ENCODE assay signal across 11 mouse cellular contexts in genomic region chr11:99141600-99141999, GRCm38 (mm10). TPM values are rescaled to one million over a fixed set of nuclear protein-coding genes. Genes with fewer than 3 reads are reported as not detected.
DNase-seq lines count a peak whose midpoint lies in the region; ATAC-seq lines count a peak whose summit lies in the region.
"Had no signal": no experiment of that assay in that cellular context is flagged by ENCODE, and none has a peak within 500 bp of the region (broad histone marks: within the 10 kb centered on the region; RNA-seq: fewer than 3 reads in every experiment).

No protein-coding gene starts in this region.

- H3K4me2 ChIP-seq in limb, embryonic 13.5 days (replicated peaks) = no peak overlapping the region
- no peak overlapping the region for H3K4me2 ChIP-seq in midbrain, embryonic 15.5 days
- H3K4me2 ChIP-seq: hindbrain, embryonic 12.5 days had no signal

- peak overlapping the region; percentile 58; the same call in 1 of the 2 replicates for H3K27ac ChIP-seq in limb, embryonic 13.5 days
- no peak overlapping the region for H3K27ac ChIP-seq in midbrain, embryonic 15.5 days

- ATAC-seq in limb, embryonic 13.5 days (ENCODE audit: low FRiP score, low read depth) = no peak
- no peak for ATAC-seq in midbrain, embryonic 15.5 days (replicated peaks)

- H3K27me3 ChIP-seq in limb, embryonic 13.5 days = no peaks in the 10 kb centered on the region
- no peaks in the 10 kb centered on the region for H3K27me3 ChIP-seq in midbrain, embryonic 15.5 days (replicated peaks)

- H3K9me3 ChIP-seq in limb, embryonic 13.5 days = no peaks in the 10 kb centered on the region
- no peaks in the 10 kb centered on the region for H3K9me3 ChIP-seq in midbrain, embryonic 15.5 days
- H3K9me3 ChIP-seq: hindbrain, embryonic 12.5 days; megakaryocyte, embryonic 14.5 days had no signal

- no peak overlapping the region for H3K9ac ChIP-seq in limb, embryonic 13.5 days
- H3K9ac ChIP-seq in midbrain, embryonic 15.5 days = no peak overlapping the region
- H3K9ac ChIP-seq: hindbrain, embryonic 12.5 days had no signal

- H3K36me3 ChIP-seq in limb, embryonic 13.5 days = no peaks in the 10 kb centered on the region
- no peaks in the 10 kb centered on the region for H3K36me3 ChIP-seq in midbrain, embryonic 15.5 days (replicated peaks)
- H3K36me3 ChIP-seq: hindbrain, embryonic 12.5 days had no signal

- no peak overlapping the region for H3K4me3 ChIP-seq in limb, embryonic 13.5 days
- H3K4me3 ChIP-seq in midbrain, embryonic 15.5 days = no peak overlapping the region
- H3K4me3 ChIP-seq: hindbrain, embryonic 12.5 days; megakaryocyte, embryonic 14.5 days had no signal

- 54% methylated on average over 7 of the region's 7 CpGs for WGBS in limb, embryonic 13.5 days
- WGBS in midbrain, embryonic 15.5 days = 77% methylated on average over 7 of the region's 7 CpGs

- H3K4me1 ChIP-seq in limb, embryonic 13.5 days = peaks cover 61% of the 10 kb centered on the region
- 0 out of 2 replicates have a peak, but pooled peaks cover 6% of the 10 kb centered on the region for H3K4me1 ChIP-seq in midbrain, embryonic 15.5 days

- peak; percentile 80 to 88 for DNase-seq in heart, adult 18-20 months
- DNase-seq in heart, postnatal 4 days = no peak
- DNase-seq in 3134 (ENCODE audit: extremely low read depth, insufficient read length, low spot score) = peak; percentile 62
- DNase-seq in adrenal gland, postnatal 25 days = peak; percentile 58
- no peak for DNase-seq in frontal cortex, postnatal 10 days (ENCODE audit: low spot score in 2 of 2)
- no peak for DNase-seq in cerebellum, adult 9-11 months

RNA-seq across cellular contexts. Expression of gene Ccr7, which starts 13.3 kb away (rescaled TPM):
- total RNA-seq in heart, adult 18-20 months (2021) = 1 to 10 TPM in 1 of 2 experiments, under 1 TPM in 1; 0.30 to 2.8 TPM
- under 1 TPM; 0.56 to 0.67 TPM for total RNA-seq in heart, postnatal 4 days (2021)
- total RNA-seq in adrenal gland, postnatal 25 days (2021) = 0.21 TPM in 1 of 2 replicates, not detected in the other
- 0.39 and 0.83 TPM in 2 replicates for polyA plus RNA-seq in limb, embryonic 13.5 days (2015; fragmentation: Nextera tagmentation; extraction: Ambion mirVana)
- polyA plus RNA-seq in midbrain, embryonic 15.5 days (2015; fragmentation: Nextera tagmentation; extraction: Ambion mirVana) = 0.09 TPM in 1 of 2 replicates, not detected in the other
- total RNA-seq: common myeloid progenitor, adult 5-6 weeks had no signal

RNA-seq across cellular contexts. Expression of gene Tns4, which starts 52.5 kb away (rescaled TPM):
- under 1 TPM; 0.07 to 0.18 TPM for total RNA-seq in heart, adult 18-20 months (2021)
- total RNA-seq in heart, postnatal 4 days (2021) = under 1 TPM in 1 of 2 experiments, not detected in 1; 0.14 TPM
- total RNA-seq in adrenal gland, postnatal 25 days (2021) = 0.12 TPM in 1 of 2 replicates, not detected in the other
- polyA plus RNA-seq in limb, embryonic 13.5 days (2015; fragmentation: Nextera tagmentation; extraction: Ambion mirVana) = 0.55 and 1.2 TPM in 2 replicates
- polyA plus RNA-seq in midbrain, embryonic 15.5 days (2015; fragmentation: Nextera tagmentation; extraction: Ambion mirVana) = 0.09 TPM in 1 of 2 replicates, not detected in the other

Comparison
In these comparisons a context has a peak if more than half of its experiments do, and no peak if none do; other contexts are left out.
1. DNase-seq: peak in heart, adult 18-20 months (2 of 2), 3134 (single experiment) and adrenal gland, postnatal 25 days (single experiment); none in heart, postnatal 4 days (single experiment), frontal cortex, postnatal 10 days (0 of 2) and cerebellum, adult 9-11 months (single experiment).